Mouse (Mus musculus): ENCODE measurements around the gene Numbl. TPM values are rescaled to one million over a fixed set of nuclear protein-coding genes. Genes with fewer than 3 reads are reported as not detected.

The Numbl gene
- total RNA-seq, 1 experiment = 14.1 TPM

DNA sequence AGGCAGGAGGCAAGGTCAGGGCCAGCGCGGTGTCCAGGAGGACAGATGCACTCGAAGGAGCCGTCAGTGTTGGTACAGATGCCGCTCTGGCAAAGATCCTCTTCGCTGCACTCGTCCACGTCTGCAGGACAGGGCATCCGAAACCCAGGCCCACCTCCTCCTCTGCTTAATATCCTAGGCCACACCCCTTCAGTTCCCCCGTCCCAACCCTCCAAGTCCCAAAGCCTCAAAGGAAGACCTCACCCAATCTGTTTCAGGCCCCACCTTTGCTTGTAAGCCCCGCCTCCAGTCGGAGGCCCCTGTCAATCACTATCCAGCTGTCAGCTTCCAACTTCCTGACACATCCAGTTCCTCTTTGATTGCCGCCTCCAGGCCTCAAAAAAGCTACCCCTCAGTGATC, 64.1 kb downstream of the Numbl start:
- TF ChIP-seq ZC3H11A (IDR thresholded peaks at IDR 0.05; ENCODE audit: borderline replicate concordance, low read depth, low read length) = no peak
- no peak for DNase-seq (ENCODE audit: low read depth, low spot score)
- Histone ChIP-seq H3K36me3 (ENCODE audit: control insufficient read depth, insufficient read depth, low read length, poor library complexity, severe bottlenecking) (peaks cover 37% of the 10 kb centered on the region), H3K9me3 (ENCODE audit: control insufficient read depth, insufficient read depth, low read depth, low read length) (no peaks in the 10 kb centered on the region), H3K4me3 (ENCODE audit: insufficient read depth in 1 of 2, low read depth in 1 of 2, low read length in 2 of 2, poor library complexity in 1 of 2, severe bottlenecking in 1 of 2) (peak overlapping the region; percentile 35 to 45; a peak in 1 of 4 replicates), H3K27ac (ENCODE audit: insufficient read depth, low read depth, low read length, poor library complexity, severe bottlenecking) (no peak overlapping the region), H3K4me1 (ENCODE audit: control insufficient read depth in 2 of 2, insufficient read depth in 2 of 2, low read length in 2 of 2, poor library complexity in 1 of 2) (peaks cover 10 to 24% of the 10 kb centered on the region in 2 experiments), H3K9ac (ENCODE audit: insufficient read depth, low read depth, low read length, poor library complexity, severe bottlenecking) (no peak overlapping the region)
- in situ Hi-C loops (cut with MboI; ENCODE audit: low sequenced_read_pairs in 2 of 2, unreplicated experiment in 2 of 2) = no loop called here

DNA sequence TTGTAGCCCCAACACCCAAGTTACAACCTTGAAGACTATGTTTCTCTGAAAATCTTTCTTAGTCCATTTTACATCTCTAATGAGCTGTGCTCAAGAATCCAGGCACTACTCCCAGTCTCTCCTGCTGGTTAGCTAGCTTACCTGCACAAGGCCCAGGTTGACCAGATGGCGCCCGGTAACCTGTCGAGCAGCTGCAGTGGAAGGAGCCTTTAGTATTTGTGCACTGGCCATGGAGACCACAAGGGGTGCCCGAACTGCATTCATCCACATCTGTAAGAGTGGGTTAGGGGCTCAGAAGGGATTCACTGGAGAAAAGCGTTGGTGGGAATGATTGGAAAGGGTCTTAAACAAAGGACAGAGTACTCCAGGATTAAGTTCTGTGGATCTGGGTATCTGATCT, 64.8 kb downstream of the Numbl start:
- Histone ChIP-seq H3K36me3 (ENCODE audit: control insufficient read depth, insufficient read depth, low read length, poor library complexity, severe bottlenecking) (peaks cover 39% of the 10 kb centered on the region), H3K9ac (ENCODE audit: insufficient read depth, low read depth, low read length, poor library complexity, severe bottlenecking) (no peak overlapping the region), H3K4me1 (ENCODE audit: control insufficient read depth in 2 of 2, insufficient read depth in 2 of 2, low read length in 2 of 2, poor library complexity in 1 of 2) (peaks cover 10 to 31% of the 10 kb centered on the region in 2 experiments), H3K27ac (ENCODE audit: insufficient read depth, low read depth, low read length, poor library complexity, severe bottlenecking) (no peak overlapping the region), H3K9me3 (ENCODE audit: control insufficient read depth, insufficient read depth, low read depth, low read length) (no peaks in the 10 kb centered on the region), H3K4me3 (ENCODE audit: insufficient read depth in 1 of 2, low read depth in 1 of 2, low read length in 2 of 2, poor library complexity in 1 of 2, severe bottlenecking in 1 of 2) (no peak overlapping the region)
- DNase-seq (ENCODE audit: low read depth, low spot score) = no peak
- in situ Hi-C loops (cut with MboI; ENCODE audit: low sequenced_read_pairs in 2 of 2, unreplicated experiment in 2 of 2) = no loop called here
- TF ChIP-seq ZC3H11A (IDR thresholded peaks at IDR 0.05; ENCODE audit: borderline replicate concordance, low read depth, low read length) (no peak), MAFK (IDR thresholded peaks at IDR 0.05; ENCODE audit: insufficient read depth, low read depth, low read length) (no peak), CHD2 (IDR thresholded peaks at IDR 0.05; ENCODE audit: low read depth, low read length) (no peak), ZNF384 (IDR thresholded peaks at IDR 0.05; ENCODE audit: low read depth, low read length) (no peak), HCFC1 (IDR thresholded peaks at IDR 0.05; ENCODE audit: borderline replicate concordance, insufficient read depth, low read length) (no peak)

DNA sequence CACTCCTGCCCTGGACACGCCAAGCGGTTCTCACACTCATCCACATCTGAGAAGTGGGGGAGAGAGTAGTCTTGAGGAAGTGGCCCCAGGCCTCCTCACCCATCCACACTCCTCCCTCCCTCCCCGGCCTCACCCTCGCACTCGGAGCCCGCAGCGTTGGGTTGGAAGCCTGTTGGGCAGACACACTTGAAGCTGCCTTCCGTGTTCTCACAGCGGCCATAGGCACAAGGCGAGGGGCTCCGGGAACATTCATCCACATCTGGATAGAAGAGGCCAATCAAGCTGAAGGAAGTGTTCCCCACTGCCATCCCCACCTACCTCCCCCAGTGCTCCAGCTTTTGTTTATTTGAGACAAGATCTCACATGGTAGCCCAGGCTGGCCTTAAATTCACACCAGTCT, 65.9 kb downstream of the Numbl start:
- Histone ChIP-seq H3K9me3 (ENCODE audit: control insufficient read depth, insufficient read depth, low read depth, low read length) (no peaks in the 10 kb centered on the region), H3K4me3 (ENCODE audit: insufficient read depth in 1 of 2, low read depth in 1 of 2, low read length in 2 of 2, poor library complexity in 1 of 2, severe bottlenecking in 1 of 2) (no peak overlapping the region), H3K9ac (ENCODE audit: insufficient read depth, low read depth, low read length, poor library complexity, severe bottlenecking) (no peak overlapping the region), H3K4me1 (ENCODE audit: control insufficient read depth in 2 of 2, insufficient read depth in 2 of 2, low read length in 2 of 2, poor library complexity in 1 of 2) (peaks cover 13 to 38% of the 10 kb centered on the region in 2 experiments), H3K36me3 (ENCODE audit: control insufficient read depth, insufficient read depth, low read length, poor library complexity, severe bottlenecking) (peaks cover 35% of the 10 kb centered on the region), H3K27ac (ENCODE audit: insufficient read depth, low read depth, low read length, poor library complexity, severe bottlenecking) (no peak overlapping the region)
- no peak for DNase-seq (ENCODE audit: low read depth, low spot score)
- in situ Hi-C loops (cut with MboI; ENCODE audit: low sequenced_read_pairs in 2 of 2, unreplicated experiment in 2 of 2) = no loop called here
- TF ChIP-seq ZNF384 (IDR thresholded peaks at IDR 0.05; ENCODE audit: low read depth, low read length) (no peak), ZC3H11A (IDR thresholded peaks at IDR 0.05; ENCODE audit: borderline replicate concordance, low read depth, low read length) (no peak), CHD2 (IDR thresholded peaks at IDR 0.05; ENCODE audit: low read depth, low read length) (no peak), HCFC1 (IDR thresholded peaks at IDR 0.05; ENCODE audit: borderline replicate concordance, insufficient read depth, low read length) (no peak), MAFK (IDR thresholded peaks at IDR 0.05; ENCODE audit: insufficient read depth, low read depth, low read length) (no peak)

- H3K9ac ChIP-seq (ENCODE audit: insufficient read depth, low read depth, low read length, poor library complexity, severe bottlenecking) = peak overlapping the region; percentile 23; the same call in 1 of the 2 replicates
- H3K27ac ChIP-seq (ENCODE audit: insufficient read depth, low read depth, low read length, poor library complexity, severe bottlenecking) = no peak overlapping the region
- no peak for DNase-seq (ENCODE audit: low read depth, low spot score)
- no peaks in the 10 kb centered on the region for H3K9me3 ChIP-seq (ENCODE audit: control insufficient read depth, insufficient read depth, low read depth, low read length)
- H3K36me3 ChIP-seq (ENCODE audit: control insufficient read depth, insufficient read depth, low read length, poor library complexity, severe bottlenecking) = peaks cover 30% of the 10 kb centered on the region
- peaks cover 13 to 34% of the 10 kb centered on the region in 2 experiments for H3K4me1 ChIP-seq (ENCODE audit: control insufficient read depth in 2 of 2, insufficient read depth in 2 of 2, low read length in 2 of 2, poor library complexity in 1 of 2)
- in situ Hi-C loops (cut with MboI; ENCODE audit: low sequenced_read_pairs in 2 of 2, unreplicated experiment in 2 of 2) = no loop called here
- H3K4me3 ChIP-seq (ENCODE audit: insufficient read depth in 1 of 2, low read depth in 1 of 2, low read length in 2 of 2, poor library complexity in 1 of 2, severe bottlenecking in 1 of 2) = peak overlapping the region; percentile 58 to 65; a peak in 3 of 4 replicates
- TF ChIP-seq CHD2 (IDR thresholded peaks at IDR 0.05; ENCODE audit: low read depth, low read length) (no peak), ZNF384 (IDR thresholded peaks at IDR 0.05; ENCODE audit: low read depth, low read length) (no peak), ZC3H11A (IDR thresholded peaks at IDR 0.05; ENCODE audit: borderline replicate concordance, low read depth, low read length) (no peak), HCFC1 (IDR thresholded peaks at IDR 0.05; ENCODE audit: borderline replicate concordance, insufficient read depth, low read length) (no peak), MAFK (IDR thresholded peaks at IDR 0.05; ENCODE audit: insufficient read depth, low read depth, low read length) (no peak)
Measured at GRCm38 (mm10) chr7:27324928-27325327, 66.7 kb downstream of the Numbl start.

DNA sequence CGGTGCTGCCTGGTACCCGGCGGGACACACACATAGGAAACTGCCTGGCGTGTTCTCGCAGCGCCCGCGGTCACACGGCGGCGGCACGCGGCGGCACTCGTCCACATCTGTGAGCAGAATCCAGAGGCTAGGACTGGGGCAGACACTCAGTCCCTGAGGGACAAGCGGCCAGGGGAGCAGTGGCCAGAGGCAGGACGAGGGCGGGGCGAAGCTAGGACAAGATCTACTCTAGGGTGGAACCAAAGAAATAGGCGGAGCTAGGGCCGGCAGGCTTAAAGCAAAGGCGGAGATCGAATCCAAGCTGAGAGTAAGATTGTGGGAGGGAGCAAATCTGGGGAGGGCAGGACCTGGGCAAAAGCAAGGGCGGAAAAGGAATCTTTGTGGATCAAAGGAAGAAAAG, 67.5 kb downstream of the Numbl start:
- Histone ChIP-seq H3K36me3 (ENCODE audit: control insufficient read depth, insufficient read depth, low read length, poor library complexity, severe bottlenecking) (peaks cover 29% of the 10 kb centered on the region), H3K4me3 (ENCODE audit: insufficient read depth in 1 of 2, low read depth in 1 of 2, low read length in 2 of 2, poor library complexity in 1 of 2, severe bottlenecking in 1 of 2) (peak overlapping the region; percentile 58 to 65), H3K9me3 (ENCODE audit: control insufficient read depth, insufficient read depth, low read depth, low read length) (no peaks in the 10 kb centered on the region), H3K9ac (ENCODE audit: insufficient read depth, low read depth, low read length, poor library complexity, severe bottlenecking) (peak overlapping the region; percentile 29), H3K4me1 (ENCODE audit: control insufficient read depth in 2 of 2, insufficient read depth in 2 of 2, low read length in 2 of 2, poor library complexity in 1 of 2) (peaks cover 16 to 34% of the 10 kb centered on the region in 2 experiments), H3K27ac (ENCODE audit: insufficient read depth, low read depth, low read length, poor library complexity, severe bottlenecking) (no peak overlapping the region; the same call in 1 of the 2 replicates)
- no peak for DNase-seq (ENCODE audit: low read depth, low spot score)
- in situ Hi-C loops (cut with MboI; ENCODE audit: low sequenced_read_pairs in 2 of 2, unreplicated experiment in 2 of 2) = no loop called here
- no peak for TF ChIP-seq ZC3H11A (IDR thresholded peaks at IDR 0.05; ENCODE audit: borderline replicate concordance, low read depth, low read length)
- no peak for TF ChIP-seq HCFC1 (IDR thresholded peaks at IDR 0.05; ENCODE audit: borderline replicate concordance, insufficient read depth, low read length)
- TF ChIP-seq ZNF384 (IDR thresholded peaks at IDR 0.05; ENCODE audit: low read depth, low read length) = no peak
- TF ChIP-seq CHD2 (IDR thresholded peaks at IDR 0.05; ENCODE audit: low read depth, low read length) = no peak
- no peak for TF ChIP-seq MAFK (IDR thresholded peaks at IDR 0.05; ENCODE audit: insufficient read depth, low read depth, low read length)
